Mouse (Mus musculus) G1E (cell line): ENCODE results near the gene Macrod2.

ENCODE experiments used
- CTCF ChIP-seq: IDR thresholded peaks from 2 replicates; pipeline ENCODE4 v1.5.1; 2012; ENCODE audit warnings: low read depth, low read length, inconsistent platforms, mixed read lengths
- TAL1 ChIP-seq: conservative IDR thresholded peaks from 2 replicates; pipeline ENCODE4 v1.6.1; 2012; ENCODE audit warnings: low read depth, low read length, inconsistent platforms, mixed read lengths

DNA sequence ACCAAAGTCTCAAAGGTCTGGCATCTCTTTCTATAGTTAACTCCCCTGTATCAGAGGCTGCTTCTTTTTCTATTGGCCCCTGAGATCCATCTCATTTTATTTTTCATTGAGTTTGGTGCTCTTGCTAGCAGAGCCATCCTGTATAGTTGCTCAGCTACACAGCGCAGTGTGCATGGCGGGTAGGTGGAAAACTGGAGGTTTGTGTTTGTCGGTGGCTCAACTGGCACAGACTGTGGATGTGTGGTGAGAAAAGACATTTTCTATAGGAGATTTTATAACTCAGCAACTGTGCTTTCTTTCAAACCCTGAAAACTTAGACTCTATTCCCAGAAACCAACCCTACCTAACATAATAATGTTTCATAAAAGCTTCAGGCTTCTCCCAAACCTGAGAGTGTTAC is 365.0 kb downstream of the Macrod2 start:
- TF ChIP-seq CTCF (no peak), TAL1 (no peak)
